Mouse (Mus musculus): ENCODE measurements around the gene Tead1.

DNA sequence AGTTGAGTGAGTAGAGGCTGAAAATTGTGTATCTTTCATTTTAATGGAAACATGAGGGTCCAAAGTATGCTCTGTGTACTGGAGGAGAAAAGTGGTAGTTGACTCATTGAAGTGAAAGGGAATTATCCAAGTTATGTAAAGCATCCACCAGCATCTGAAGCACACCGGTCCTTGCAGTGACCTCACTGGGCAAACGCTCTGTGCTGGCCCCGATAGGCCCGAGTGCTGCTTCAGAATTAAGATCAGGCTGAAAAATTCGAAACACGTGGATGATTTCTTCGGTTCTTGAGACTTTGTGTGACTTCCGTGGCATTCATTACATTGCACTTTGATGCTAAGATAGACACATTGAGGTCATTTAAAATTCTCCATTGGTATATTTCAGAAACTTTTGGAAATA, 185.1 kb downstream of the Tead1 start:
- TF ChIP-seq EP300 (IDR thresholded peaks at IDR 0.05; ENCODE audit: insufficient read depth, low read depth, low read length): no peak
- TF ChIP-seq CTCF (IDR thresholded peaks at IDR 0.05): no peak

Data from heart, adult 2 months (tissue).